Mouse (Mus musculus): ENCODE measurements around the gene Olfm3. TPM values are rescaled to one million over a fixed set of nuclear protein-coding genes. Genes with fewer than 3 reads are reported as not detected.

Olfm3 gene
- total RNA-seq, 2 experiments from 2014 or later, result 1.4 to 3.5 TPM

DNA sequence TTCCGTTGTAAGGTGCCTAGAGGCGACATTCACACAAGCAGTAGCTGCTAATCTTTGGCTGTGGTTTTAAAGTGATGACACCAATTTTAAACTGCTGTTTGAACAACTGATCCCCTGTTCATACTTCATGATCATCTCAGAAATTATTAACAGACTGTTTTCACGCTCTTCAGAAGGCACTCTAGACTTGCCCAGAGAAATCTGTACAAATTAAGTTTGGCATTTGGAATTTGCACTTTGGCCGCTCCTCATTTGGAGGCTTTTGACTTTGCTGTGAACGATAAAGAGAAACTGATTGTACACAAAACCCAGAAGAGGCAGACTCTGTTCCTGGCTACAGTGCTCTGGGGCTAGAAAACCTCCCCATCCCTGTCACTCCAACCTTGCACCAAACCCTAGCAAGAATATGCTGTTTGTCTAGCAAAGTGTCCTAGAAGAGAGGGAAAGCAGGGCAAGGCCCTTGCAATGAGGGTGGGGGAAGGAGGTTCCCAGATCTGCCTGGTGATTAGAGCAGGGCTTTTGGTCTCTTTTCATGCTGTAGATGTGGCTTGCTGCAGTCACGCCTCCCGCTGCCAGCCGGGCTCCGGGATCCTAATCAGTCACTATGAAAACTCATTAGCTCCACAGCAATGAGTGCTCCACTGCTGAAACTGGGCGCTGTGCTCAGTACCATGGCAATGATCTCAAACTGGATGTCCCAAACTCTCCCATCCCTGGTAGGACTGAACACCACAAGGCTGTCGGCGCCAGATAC lies 176.7 kb downstream of the Olfm3 start:
- DNase-seq, result no peak

DNA sequence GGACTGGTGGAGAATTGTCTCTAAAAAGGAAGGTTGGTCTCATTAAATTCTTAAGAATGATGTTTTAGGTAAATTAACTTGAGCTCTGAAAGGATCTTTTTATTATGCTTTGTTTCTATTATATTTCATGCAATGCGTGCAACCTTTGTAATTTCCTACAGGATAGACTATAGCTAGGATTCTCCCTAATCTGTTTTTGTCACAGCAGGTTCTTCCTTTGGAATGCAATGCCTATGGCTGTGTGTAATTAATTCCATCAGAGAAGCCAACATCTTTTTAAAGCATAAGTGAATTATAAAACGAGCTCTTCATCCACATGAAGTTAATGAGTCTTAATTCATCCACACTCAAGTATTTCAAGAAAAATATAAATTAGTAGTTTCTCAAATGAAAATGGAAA lies 177.5 kb downstream of the Olfm3 start:
- no peak for DNase-seq

DNA sequence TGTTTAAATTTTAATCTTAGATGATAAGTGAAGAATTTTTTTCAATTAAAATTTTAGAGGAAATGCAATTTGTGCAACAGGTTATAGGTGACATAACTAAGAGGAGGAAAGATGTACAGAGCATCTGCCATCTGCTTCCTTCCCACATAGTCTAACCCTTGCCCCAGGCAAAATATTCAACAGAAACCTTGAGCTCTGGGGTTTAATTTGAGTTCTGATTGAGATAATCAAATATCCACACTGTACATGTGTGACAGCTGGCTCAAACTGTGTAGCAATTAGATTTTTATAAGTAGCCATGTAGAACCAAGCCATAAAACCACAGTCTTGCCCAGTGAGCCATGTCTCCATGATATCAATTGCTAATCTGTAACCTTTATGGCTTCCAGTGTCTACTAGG lies 179.1 kb downstream of the Olfm3 start:
- DNase-seq, result no peak

DNA sequence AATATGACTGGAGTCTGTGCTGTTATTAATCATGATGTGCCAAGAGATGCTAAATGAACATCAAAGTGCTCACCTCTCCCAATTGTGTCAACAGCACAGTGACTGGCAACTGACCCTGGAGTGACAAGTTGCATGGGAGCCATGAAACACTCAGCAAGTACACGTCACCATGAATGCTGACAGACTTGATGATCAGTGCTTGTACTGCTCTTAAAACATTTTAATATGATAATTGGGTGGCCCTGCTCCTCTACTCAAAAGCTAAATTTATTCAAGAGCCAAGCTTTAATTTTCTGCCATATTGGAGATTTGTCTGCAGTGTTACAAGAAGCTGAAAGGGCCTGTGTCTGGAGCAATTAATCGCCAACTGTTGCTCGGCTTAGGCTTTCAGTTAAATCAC lies 184.4 kb downstream of the Olfm3 start:
- DNase-seq, result no peak

DNA sequence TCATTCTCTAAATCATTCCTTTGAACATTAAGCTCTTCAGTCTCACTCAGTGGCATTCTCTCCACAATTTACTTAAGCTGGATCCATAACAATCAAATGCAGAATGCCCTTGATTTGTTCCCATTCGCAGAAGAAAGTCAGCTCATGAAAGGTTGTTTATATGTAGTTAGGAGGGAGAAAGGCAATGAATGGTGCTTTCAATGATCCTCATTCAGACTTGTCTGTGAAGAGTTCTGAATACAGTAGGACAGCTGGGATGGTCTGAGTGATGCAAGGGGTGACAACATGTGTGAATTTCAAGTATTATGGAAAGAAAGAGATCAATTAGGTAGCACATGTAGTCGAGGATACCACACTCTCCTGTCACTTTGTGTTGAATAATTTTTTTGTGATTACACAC lies 186.8 kb downstream of the Olfm3 start:
- DNase-seq, result no peak

DNA sequence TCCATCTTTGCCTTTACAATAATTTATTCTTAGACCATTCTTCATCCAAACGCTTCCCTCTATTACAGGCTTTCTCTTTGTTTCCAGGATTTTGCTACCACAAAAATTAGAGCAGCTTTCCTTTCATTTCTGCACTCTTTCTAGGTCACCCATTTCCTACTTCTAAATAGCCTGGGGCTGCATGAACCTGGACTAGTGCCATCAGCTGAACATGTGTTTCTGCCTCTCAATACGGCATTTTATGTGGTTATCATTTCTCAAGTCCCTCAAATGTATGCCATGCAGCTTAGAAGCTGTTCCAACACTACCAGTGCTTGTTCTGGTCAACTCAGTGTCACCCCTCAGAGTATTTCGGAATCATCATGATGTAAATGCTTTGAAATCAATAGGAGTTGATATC lies 191.6 kb downstream of the Olfm3 start:
- DNase-seq, result no peak

DNA sequence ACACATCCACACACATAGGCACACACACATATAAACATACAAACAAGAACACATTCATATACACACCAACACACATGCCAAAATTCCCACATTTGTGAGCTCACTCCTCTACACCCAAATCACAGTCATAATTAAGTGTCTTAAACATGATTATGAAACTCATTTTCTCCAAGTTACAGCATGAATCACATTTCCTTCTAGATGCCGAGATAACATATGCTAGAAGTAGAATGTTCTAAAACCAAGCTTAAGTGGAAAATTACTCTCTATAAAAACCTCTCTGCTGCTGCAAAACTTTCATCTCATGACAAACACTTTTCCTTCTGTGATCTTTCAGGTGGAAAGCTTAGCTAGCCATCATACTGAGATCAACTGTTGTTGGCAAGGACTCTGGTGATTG lies 195.7 kb downstream of the Olfm3 start:
- no peak for DNase-seq

DNA sequence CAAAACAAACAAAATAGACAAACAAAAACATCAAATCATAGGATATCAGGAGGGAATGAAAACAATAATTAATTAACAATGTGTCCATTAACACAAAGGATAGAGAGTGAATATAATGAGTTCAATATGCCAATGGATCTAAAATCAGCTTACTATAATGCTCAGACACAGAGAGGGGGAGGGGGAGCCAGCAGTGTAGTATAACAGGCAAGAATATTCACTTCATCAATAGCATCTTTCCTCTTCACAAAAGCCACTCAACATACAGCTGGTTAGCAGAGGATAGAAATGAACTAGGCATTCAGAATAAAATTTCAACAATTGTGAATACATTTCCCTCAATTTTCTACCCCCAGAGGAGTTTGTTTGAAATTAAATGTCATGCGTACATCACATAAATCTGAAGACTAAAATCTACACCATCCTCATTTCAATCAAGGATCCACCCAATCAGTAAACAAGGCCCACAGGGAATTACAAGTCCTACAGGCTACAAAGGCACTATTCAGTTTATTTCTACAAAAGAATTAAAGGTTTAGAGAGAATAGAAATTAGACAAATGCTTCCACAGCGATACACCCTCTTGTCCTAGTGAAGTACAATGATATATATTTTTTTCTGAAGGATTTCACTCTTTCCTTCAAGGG lies 200.4 kb downstream of the Olfm3 start:
- no peak for DNase-seq

DNA sequence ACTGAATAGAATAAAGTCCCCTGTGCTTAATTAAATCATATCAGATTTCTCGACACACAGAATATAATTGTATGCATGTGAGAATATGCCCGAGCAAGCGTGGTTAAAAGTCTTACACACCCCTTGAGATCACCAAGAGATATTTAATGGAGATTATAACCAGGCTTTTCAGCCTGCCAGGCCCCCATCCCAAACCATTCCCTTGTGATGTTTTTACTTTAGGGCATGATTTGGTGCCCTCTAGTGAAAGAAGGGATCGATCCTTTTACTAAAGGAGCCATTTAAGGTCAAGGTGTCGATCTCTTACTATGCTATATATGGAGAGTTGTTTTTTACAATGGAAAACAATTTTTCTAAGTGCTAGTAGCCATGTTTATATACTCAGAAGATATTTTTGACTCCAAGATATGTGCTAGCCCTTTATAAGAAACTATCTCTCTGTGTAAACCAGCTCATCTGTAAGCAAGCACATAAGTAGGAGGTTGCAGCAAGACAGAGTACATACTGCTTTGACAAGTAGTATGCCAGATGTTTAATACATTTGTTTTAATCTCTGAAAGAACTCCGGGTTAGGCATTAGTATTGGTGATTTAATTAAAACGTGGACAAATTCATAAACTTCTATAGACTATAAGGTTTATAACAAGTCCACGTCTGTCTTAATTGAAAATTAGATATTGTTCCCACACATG lies 201.1 kb downstream of the Olfm3 start:
- DNase-seq, result no peak

DNA sequence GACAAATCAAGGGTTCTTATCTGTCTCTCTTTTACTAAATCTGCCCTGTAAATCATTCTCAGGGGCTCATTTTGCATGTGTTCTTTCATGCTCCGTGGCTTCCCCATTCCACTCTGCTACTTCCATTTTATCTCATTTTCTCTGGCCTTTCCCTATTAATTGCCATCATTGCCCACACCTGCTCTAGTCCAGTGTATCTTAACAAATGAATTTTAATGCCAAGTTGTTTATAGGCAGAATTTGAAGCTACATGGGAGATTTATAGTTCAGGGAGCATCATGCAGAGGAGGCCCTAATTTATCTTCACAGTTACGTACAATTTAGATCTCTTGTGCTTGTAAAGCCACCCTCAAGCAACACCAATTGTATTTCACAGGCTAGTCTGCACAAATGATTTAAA lies 241.8 kb downstream of the Olfm3 start:
- DNase-seq, result no peak

DNA sequence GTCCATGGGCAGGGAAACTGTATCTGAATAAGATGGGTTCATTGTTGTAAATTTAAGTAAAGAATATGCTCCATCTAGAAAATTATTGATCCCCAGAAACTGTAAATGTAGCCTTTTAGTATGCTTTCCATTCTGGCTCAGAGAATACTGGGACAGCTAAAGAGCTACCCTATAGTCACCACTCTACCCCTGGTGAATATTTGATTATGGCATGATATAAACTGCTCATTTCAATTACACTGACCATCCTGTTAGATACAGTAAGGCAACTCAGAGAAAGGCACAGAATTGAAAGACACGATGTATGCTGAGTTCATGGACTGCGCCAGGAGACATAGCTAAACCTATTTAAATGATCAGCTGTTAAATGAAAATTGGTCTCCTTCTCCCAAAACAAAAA lies 242.4 kb downstream of the Olfm3 start:
- no peak for DNase-seq

DNA sequence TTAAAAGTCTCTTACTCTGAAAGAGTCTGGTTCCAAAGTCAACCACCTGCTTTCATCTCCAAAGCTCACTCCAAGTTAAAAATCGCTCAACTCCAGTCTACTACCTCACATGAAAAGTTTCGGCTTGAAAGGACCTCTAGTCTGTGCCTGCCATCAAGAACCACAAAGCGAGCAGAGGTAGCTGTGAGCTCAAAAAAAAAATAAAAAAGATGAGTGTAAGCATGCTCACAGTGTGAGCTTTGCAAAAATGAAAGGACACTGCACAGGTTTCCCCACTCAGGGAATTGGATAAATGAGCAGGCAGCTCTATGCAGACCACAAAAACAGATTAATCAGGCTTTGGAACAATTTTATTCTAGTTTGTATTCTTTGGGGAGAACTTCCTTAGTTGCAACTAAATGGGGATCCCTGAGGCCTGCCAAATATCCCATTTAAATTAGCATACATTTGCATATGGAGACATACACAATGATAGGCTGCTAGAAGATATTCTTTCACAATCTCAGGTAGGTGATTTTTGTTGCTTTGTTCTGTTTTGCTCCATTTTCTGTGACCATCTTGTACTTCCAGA lies 255.1 kb downstream of the Olfm3 start:
- DNase-seq, result no peak

DNA sequence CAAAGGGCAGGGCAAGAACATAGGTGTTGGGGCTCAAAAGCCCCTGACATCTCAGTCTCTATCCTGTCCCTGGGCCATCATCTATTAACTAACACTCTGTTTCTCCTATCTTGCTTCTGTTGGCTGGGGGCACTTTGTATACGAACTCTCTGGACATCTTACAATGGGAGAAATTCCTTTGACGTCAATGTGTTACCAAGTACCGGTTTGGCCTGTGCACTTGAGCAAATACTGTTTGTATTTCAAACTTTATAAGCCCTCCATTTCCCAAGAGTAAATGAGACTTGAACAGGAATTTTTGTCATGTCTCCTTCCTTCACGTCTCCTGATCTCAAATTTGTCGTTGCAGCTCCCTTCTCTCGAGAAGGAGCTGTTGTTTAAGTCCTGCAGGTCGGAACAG lies 270.7 kb downstream of the Olfm3 start:
- DNase-seq, result no peak

All from adrenal gland, postnatal 10 days (tissue).